7 mouse cellular contexts compared by ENCODE assay signal in genomic region chr2:178771881-178772280, GRCm38 (mm10).
"Had no signal": no experiment of that assay in that cellular context is flagged by ENCODE, and none has a peak within 500 bp of the region (broad histone marks: within the 10 kb centered on the region; RNA-seq: fewer than 3 reads in every experiment).

No protein-coding gene starts in this region.

- DNase-seq: liver, postnatal 0 days; lung, adult 2 months; lung, postnatal 14 days; lung, postnatal 36 days; right cerebral cortex, postnatal 14 days; thymus, adult 18-20 months; thymus, postnatal 14 days had no signal
